Mouse (Mus musculus) midbrain, embryonic 15.5 days (tissue): ENCODE results near the gene Map2k3. TPM values are rescaled to one million over a fixed set of nuclear protein-coding genes. Genes with fewer than 3 reads are reported as not detected.

ENCODE experiments used
- ATAC-seq: fragments of 200-750 bp; cut with Nextera tagmentation; replicated peaks from 2 replicates; pipeline ENCODE4 v1.8.0; 2017; ENCODE audit warnings: moderate TSS enrichment
- H3K27ac ChIP-seq: fragments of 300-500 bp; sonication (generic); 2 replicates; pipeline ENCODE4 v1.5.1; 2015; ENCODE audit warnings: mild to moderate bottlenecking, inconsistent platforms
- H3K27me3 ChIP-seq: fragments of 300-500 bp; sonication (generic); replicated peaks from 2 replicates; pipeline ENCODE4 v1.6.1; 2015; ENCODE audit warnings: inconsistent platforms
- H3K36me3 ChIP-seq: fragments of 300-500 bp; sonication (generic); replicated peaks from 2 replicates; pipeline ENCODE4 v1.6.1; 2015; ENCODE audit warnings: inconsistent platforms
- H3K4me1 ChIP-seq: fragments of 300-500 bp; sonication (generic); 2 replicates; pipeline ENCODE4 v1.6.1; 2015; ENCODE audit warnings: inconsistent platforms
- H3K4me2 ChIP-seq: fragments of 300-500 bp; sonication (generic); 2 replicates; pipeline ENCODE4 v1.6.1; 2015; ENCODE audit warnings: inconsistent platforms, mild to moderate bottlenecking, moderate library complexity
- H3K4me3 ChIP-seq: fragments of 300-500 bp; sonication (generic); 2 replicates; pipeline ENCODE4 v1.5.1; 2015; ENCODE audit warnings: mild to moderate bottlenecking, inconsistent platforms
- H3K9ac ChIP-seq: fragments of 300-500 bp; sonication (generic); 2 replicates; pipeline ENCODE4 v1.6.1; 2015; ENCODE audit warnings: mild to moderate bottlenecking, inconsistent platforms
- H3K9me3 ChIP-seq: fragments of 300-500 bp; sonication (generic); 2 replicates; pipeline ENCODE4 v1.6.1; 2016; ENCODE audit warnings: inconsistent platforms
- WGBS: fragments of 180-500 bp; shearing (Covaris S2); methylation state at CpG from one replicate; pipeline ENCODE4 v1.1.7; 2015; ENCODE audit warnings: mixed read lengths; 5-methylcytosine and 5-hydroxymethylcytosine counted together
- polyA plus RNA-seq: library from polyadenylated mRNA; unstranded; fragments of >200 nt; fragmentation: Nextera tagmentation; extraction: Ambion mirVana; gene quantifications from 2 replicates; pipeline ENCODE4 v1.2.1, GENCODE M21; 2015

Gene Map2k3
- polyA plus RNA-seq, 1 experiment from 2014 or later = 32.0 TPM

GRCm38 (mm10) chr11:60976234-60976633, 44.4 kb downstream of the Map2k3 start:
- H3K9ac ChIP-seq = no peak overlapping the region
- WGBS = 56% methylated on average over 2 of the region's 2 CpGs
- H3K4me1 ChIP-seq = no peaks in the 10 kb centered on the region
- H3K9me3 ChIP-seq = no peaks in the 10 kb centered on the region
- H3K27ac ChIP-seq = no peak overlapping the region
- no peak overlapping the region for H3K4me3 ChIP-seq
- H3K4me2 ChIP-seq = no peak overlapping the region
- H3K27me3 ChIP-seq = no peaks in the 10 kb centered on the region
- ATAC-seq = no peak
- H3K36me3 ChIP-seq = no peaks in the 10 kb centered on the region

DNA sequence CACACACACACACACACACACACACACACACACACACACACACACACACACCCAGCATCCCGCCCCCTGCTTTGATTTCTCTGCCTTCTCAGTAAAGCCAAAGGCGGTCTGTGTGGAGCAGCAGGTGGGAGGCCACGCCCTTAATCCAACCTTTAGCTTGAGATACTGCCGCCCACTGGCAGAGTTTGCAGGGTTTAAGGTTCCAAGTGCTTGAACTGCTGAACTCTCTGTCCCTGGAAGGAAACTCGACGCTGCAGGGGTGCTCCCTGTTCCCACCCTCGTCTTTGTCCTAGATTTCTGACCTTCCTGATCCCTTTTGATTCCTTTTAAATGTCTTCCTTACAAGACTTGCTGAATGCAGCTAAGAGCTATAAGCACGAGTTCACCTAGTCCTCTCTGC, 44.9 kb downstream of the Map2k3 start:
- no peaks in the 10 kb centered on the region for H3K27me3 ChIP-seq
- H3K27ac ChIP-seq = no peak overlapping the region
- H3K36me3 ChIP-seq = no peaks in the 10 kb centered on the region
- H3K4me2 ChIP-seq = no peak overlapping the region
- no peak overlapping the region for H3K4me3 ChIP-seq
- WGBS = 8% methylated on average over 7 of the region's 8 CpGs
- no peak overlapping the region for H3K9ac ChIP-seq
- no peaks in the 10 kb centered on the region for H3K9me3 ChIP-seq
- H3K4me1 ChIP-seq = peaks cover under 1% of the 10 kb centered on the region; the same call in 1 of the 2 replicates
- no peak for ATAC-seq

- whole genome bisulfite sequencing = 53% methylated on average over 3 of the region's 3 CpGs
- no peak overlapping the region for H3K4me3 ChIP-seq
- H3K36me3 ChIP-seq = no peaks in the 10 kb centered on the region
- no peak overlapping the region for H3K27ac ChIP-seq
- peaks cover 5% of the 10 kb centered on the region; the same call in 1 of the 2 replicates for H3K4me1 ChIP-seq
- H3K4me2 ChIP-seq = no peak overlapping the region
- H3K9ac ChIP-seq = no peak overlapping the region
- no peak for ATAC-seq
- H3K27me3 ChIP-seq = no peaks in the 10 kb centered on the region
- no peaks in the 10 kb centered on the region for H3K9me3 ChIP-seq
Observed at GRCm38 (mm10) chr11:60977153-60977552, 45.3 kb downstream of the Map2k3 start.

DNA sequence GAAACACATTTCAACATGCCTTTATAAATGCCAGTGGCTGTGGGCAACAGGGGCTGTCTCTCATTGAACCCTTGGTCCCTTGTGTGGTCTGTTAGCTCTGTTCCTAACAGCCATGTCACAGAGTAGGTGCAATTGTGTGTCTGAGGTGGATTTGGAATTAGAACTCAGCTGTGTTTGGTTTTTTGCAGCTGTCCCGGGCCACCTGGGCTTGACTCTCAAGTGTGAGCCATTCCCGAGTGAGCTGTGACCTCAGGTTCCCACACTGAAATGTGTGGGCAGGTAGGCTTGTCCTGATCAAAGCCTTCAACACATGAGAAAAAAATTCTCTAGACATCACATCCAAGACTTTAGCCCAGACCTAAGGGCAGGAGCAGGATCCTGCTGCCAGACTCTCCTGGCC, 46.8 kb downstream of the Map2k3 start:
- peaks cover 6% of the 10 kb centered on the region; the same call in 1 of the 2 replicates for H3K4me1 ChIP-seq
- ATAC-seq = no peak
- no peak overlapping the region for H3K4me2 ChIP-seq
- H3K36me3 ChIP-seq = no peaks in the 10 kb centered on the region
- no peak overlapping the region for H3K9ac ChIP-seq
- WGBS = 93% methylated on average over 2 of the region's 2 CpGs
- H3K9me3 ChIP-seq = no peaks in the 10 kb centered on the region
- no peak overlapping the region for H3K27ac ChIP-seq
- H3K4me3 ChIP-seq = no peak overlapping the region
- no peaks in the 10 kb centered on the region for H3K27me3 ChIP-seq

DNA sequence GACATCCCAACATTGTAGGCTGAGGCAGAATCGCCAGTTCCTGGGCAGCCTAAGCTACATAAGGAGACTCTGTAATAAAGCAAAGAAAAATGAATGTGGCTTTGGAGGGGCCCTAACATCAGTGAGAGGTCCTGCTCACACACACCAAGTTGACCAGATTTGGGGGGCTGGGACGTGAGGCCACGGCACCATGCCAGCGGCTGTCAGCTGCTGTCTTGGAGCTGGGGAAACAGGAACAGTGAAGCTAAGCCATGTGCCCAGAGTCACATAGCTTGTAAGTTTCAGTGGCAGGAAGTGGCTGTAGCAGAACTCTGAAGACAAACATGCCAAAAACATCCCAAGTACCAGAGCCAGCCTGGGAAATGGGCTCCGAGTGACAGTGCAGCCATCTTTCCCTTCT, 48.0 kb downstream of the Map2k3 start:
- no peaks in the 10 kb centered on the region for H3K9me3 ChIP-seq
- H3K4me1 ChIP-seq = peaks cover 6% of the 10 kb centered on the region; the same call in 1 of the 2 replicates
- no peaks in the 10 kb centered on the region for H3K27me3 ChIP-seq
- ATAC-seq = no peak
- no peak overlapping the region for H3K9ac ChIP-seq
- no peaks in the 10 kb centered on the region for H3K36me3 ChIP-seq
- no peak overlapping the region for H3K27ac ChIP-seq
- 90% methylated on average over 5 of the region's 5 CpGs for WGBS
- H3K4me3 ChIP-seq = no peak overlapping the region
- no peak overlapping the region for H3K4me2 ChIP-seq

DNA sequence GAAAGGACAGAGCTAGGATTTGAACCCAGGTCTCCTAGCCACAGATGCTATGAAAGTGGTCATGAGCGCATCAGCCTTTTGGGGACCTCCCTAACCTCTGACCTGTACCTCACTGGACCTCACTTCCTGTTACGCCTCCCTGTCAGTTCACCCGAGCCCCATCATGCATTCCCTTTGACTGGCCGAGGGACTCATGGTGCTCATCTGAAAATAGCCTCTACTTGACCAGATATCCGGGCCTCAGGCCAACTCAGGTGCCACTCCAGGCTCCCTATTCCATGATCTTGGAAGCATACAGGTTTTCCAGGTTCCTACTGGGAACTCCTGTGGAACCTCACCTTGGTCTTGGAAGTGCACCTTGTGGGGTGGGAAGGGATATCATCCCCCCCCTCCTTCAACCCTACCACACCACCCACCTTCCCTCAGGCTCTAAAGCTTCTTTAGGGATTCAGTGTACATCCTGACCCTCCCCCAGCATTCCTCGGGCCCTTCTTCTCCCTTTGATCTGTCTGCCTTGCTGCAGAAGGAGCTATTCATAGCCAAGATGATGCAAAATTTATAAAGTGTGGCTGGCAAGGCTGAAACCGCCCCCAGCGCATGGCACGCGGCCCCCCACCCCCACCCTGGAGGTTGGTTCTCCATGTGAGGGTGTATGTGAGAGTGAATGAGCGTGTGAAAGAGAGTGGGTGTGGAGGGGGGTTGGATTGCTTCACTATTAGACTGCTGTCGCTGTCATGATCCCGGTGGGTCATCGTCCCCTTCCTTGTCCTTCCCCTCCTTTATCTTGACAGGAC, 50.1 kb downstream of the Map2k3 start:
- peak; percentile 42; the same call in 1 of the 2 replicates for ATAC-seq
- Histone ChIP-seq H3K4me1 (peaks cover 6% of the 10 kb centered on the region; the same call in 1 of the 2 replicates), H3K27me3 (no peaks in the 10 kb centered on the region), H3K4me3 (no peak overlapping the region), H3K9me3 (no peaks in the 10 kb centered on the region), H3K27ac (peak overlapping the region; percentile 4; the same call in 1 of the 2 replicates), H3K4me2 (no peak overlapping the region), H3K9ac (no peak overlapping the region), H3K36me3 (no peaks in the 10 kb centered on the region)
- 62% methylated on average over 14 of the region's 14 CpGs for WGBS

GRCm38 (mm10) chr11:60984912-60985558, 53.2 kb downstream of the Map2k3 start:
- WGBS = 61% methylated on average over 13 of the region's 13 CpGs
- no peaks in the 10 kb centered on the region for H3K9me3 ChIP-seq
- no peak overlapping the region for H3K27ac ChIP-seq
- no peak for ATAC-seq
- H3K4me3 ChIP-seq = no peak overlapping the region
- no peak overlapping the region for H3K4me2 ChIP-seq
- H3K9ac ChIP-seq = no peak overlapping the region
- peaks cover 6% of the 10 kb centered on the region; the same call in 1 of the 2 replicates for H3K4me1 ChIP-seq
- no peaks in the 10 kb centered on the region for H3K27me3 ChIP-seq
- no peaks in the 10 kb centered on the region for H3K36me3 ChIP-seq

- Histone ChIP-seq H3K36me3 (no peaks in the 10 kb centered on the region), H3K4me2 (no peak overlapping the region), H3K27ac (no peak overlapping the region), H3K9me3 (no peaks in the 10 kb centered on the region), H3K9ac (no peak overlapping the region), H3K4me3 (no peak overlapping the region), H3K4me1 (no peaks in the 10 kb centered on the region), H3K27me3 (no peaks in the 10 kb centered on the region)
- 82% methylated on average over 3 of the region's 3 CpGs for WGBS
- no peak for ATAC-seq
Observed at GRCm38 (mm10) chr11:60990428-60990827, 58.6 kb downstream of the Map2k3 start.

Other genes with a start within 250 kb of the Map2k3 start
- 53.0 and 57.9 TPM in 2 replicates for gene Llgl1, start 232.3 kb upstream of the Map2k3 start, polyA plus RNA-seq
- gene Flii, start 204.8 kb upstream of the Map2k3 start, polyA plus RNA-seq = 81.5 and 83.4 TPM in 2 replicates
- 23.8 and 25.4 TPM in 2 replicates for gene Mief2, start 203.6 kb upstream of the Map2k3 start, polyA plus RNA-seq
- 8.2 and 9.4 TPM in 2 replicates for gene Top3a, start 154.7 kb upstream of the Map2k3 start, polyA plus RNA-seq
- gene Smcr8, start 154.5 kb upstream of the Map2k3 start, polyA plus RNA-seq = 6.9 and 7.1 TPM in 2 replicates
- 7.0 and 8.6 TPM in 2 replicates for gene Shmt1, start 120.3 kb upstream of the Map2k3 start, polyA plus RNA-seq
- 32.2 and 32.7 TPM in 2 replicates for gene Dhrs7b, start 101.4 kb upstream of the Map2k3 start, polyA plus RNA-seq
- gene Tmem11, start 52.8 kb upstream of the Map2k3 start, polyA plus RNA-seq = 58.4 and 61.0 TPM in 2 replicates
- gene Natd1, start 17.3 kb upstream of the Map2k3 start, polyA plus RNA-seq = 31.6 and 39.2 TPM in 2 replicates
- gene Kcnj12, start 90.5 kb downstream of the Map2k3 start, polyA plus RNA-seq = 4.6 and 4.7 TPM in 2 replicates
- 0.57 and 1.1 TPM in 2 replicates for gene Tnfrsf13b, start 194.7 kb downstream of the Map2k3 start, polyA plus RNA-seq
- 442 and 456 TPM in 2 replicates for gene Usp22, start 243.0 kb downstream of the Map2k3 start, polyA plus RNA-seq